Mouse (Mus musculus): ENCODE results near the gene Prrc2a. TPM values are rescaled to one million over a fixed set of nuclear protein-coding genes. Genes with fewer than 3 reads are reported as not detected.

Prrc2a gene
- total RNA-seq, 2 experiments from 2014 or later, result 248 to 251 TPM

GRCm38 (mm10) chr17:35162121-35162520 is 2.6 kb downstream of the Prrc2a start:
- no peak for DNase-seq

DNA sequence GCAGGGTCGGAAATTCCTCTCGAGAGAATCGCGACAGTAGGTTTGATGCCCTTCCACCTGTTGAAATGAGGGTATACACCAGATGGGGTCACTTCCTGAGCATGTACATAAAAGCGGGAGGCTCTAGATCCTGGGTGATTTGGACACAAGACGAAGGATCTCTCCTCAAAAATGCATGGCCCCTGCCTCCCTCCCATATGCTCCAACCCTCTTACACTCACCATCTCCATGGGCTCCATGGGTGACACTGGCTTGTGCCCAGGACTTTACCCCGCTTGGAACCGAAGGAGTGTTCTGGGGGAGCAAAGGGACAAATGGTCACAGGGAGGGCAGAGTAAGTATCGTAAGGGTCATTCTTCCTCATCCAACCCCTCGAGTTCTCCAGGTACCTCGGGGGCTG is 3.3 kb downstream of the Prrc2a start:
- no peak for DNase-seq

DNA sequence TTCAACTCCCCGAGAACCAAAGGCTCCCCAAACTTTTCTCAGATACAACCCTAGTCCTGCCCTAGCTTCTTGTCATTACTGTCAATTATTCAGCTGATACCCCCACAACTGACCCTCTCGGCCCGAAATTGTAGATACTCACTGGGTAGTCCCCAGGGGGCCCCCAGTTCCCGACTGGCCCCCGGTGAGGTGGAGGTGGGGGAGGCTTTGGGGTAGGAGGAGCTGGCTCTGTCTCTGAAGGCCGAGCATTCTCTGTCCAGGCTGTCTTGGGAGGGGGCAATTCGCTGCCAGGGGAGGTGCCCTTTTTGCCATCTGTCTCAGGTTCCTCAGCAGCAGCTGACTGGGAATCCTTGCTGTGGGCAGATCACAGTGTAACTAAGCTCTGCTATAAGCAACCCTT is 5.1 kb downstream of the Prrc2a start:
- no peak for DNase-seq

- DNase-seq, result no peak
These were observed 5.7 kb downstream of the Prrc2a start for GRCm38 (mm10) chr17:35158850-35159593.

DNA sequence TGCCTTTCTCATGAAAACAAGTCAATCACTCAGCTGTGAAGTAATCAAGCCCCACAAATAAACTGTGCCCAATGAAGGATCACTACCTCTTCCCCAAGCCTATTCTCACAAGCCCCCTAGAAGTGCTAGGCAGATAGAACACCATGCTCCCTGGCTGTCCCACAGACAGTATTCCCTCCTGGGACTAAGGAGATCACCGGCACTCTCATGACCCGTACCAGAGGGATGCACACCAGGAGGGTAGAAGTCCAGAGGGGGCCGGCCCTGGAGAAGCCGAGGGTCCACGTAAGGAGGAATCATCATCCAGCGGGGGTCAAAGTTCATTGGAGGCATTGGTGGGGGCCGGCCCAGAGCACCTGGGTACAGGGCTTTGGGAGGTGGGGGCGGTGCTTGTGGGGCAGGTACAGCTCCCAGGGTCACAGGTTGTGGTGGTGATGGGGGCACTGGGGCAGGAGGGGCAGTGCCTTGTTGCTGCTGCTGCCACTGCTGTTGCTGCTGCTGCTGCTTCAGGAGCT is 7.0 kb downstream of the Prrc2a start:
- no peak for DNase-seq

DNA sequence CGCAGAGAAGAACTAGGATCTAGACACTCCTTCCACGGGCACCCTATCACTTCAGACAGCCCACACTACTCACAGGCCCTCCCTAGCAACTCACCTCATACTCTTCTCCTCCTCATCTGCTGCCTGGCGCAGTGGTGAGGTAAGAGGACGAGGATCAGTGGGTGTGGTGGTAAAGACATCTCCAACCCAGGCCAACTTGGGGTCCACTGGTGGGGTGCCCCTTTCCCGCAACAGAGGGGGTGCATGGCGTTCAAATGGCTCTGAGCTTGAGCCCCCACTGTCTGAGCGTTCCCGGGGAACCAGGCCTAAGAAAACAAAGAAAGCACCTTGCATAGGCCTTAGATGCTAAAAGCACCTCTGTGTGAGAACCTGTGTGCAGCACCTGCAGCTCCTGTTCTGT is 7.4 kb downstream of the Prrc2a start:
- no peak for DNase-seq

DNA sequence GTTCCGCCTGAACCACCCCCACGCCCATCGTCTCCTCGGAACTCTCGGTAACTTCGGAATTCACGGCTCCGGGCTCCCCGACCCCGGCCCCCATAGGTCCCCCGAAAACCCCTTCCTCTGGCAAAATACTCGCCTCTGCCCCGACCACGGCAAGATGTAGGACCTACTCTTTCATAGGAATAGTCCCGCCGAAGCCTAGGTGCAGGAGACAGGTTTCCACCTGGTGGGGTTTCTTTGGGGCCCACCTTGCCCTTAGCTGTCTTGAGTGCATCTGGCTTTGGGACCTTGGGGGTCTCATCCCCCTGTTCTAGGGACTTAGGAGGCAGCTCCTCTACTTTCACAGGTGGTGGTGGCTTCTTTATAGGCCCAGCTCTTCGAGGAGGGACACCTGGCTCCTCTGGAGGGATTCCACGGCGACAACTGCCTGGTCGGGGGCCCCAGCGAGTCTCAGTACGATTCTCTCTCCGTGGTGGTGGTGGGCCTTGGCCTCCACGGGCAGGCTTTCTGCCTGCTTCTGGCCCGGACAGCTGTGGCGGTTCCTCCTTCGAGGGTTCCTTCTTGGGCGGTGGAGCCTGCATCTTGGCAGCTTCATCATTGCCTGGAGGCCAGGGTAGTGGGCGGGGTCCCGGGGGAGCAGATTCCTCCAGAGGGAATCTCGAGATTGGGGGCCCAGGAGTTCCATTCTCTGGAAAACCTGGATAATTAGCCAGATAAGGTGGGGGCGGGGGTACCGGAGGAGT is 8.1 kb downstream of the Prrc2a start:
- no peak for DNase-seq

- DNase-seq, result no peak
These were observed 9.2 kb downstream of the Prrc2a start for GRCm38 (mm10) chr17:35155451-35155850.

DNA sequence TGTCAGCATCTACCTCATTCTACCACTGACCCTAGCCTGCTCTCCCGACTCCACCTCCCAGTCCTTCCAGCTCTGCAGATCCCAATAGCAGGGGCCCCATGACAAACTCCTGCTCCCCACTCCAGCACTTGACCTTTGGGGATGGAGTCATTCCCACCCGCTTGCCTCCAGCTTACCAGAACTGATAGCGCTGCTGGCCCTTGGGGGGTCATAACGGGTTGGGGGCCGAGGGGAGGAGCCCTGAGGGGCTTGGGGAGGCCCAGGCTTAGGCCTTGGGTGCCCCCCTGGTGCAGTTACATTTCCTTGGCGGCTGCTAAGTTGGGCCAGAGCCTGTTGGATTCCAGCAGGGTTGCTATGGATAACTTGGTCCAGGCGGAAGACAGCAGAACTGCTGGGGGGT is 10.1 kb downstream of the Prrc2a start:
- no peak for DNase-seq

GRCm38 (mm10) chr17:35153931-35154330 is 10.8 kb downstream of the Prrc2a start:
- no peak for DNase-seq

- DNase-seq, result no peak
These were observed 11.6 kb downstream of the Prrc2a start for GRCm38 (mm10) chr17:35153077-35153476.

- no peak for DNase-seq
These were observed 12.6 kb downstream of the Prrc2a start for GRCm38 (mm10) chr17:35152121-35152520.

- no peak for DNase-seq
These were observed 16.6 kb downstream of the Prrc2a start for GRCm38 (mm10) chr17:35147922-35148639.

DNA sequence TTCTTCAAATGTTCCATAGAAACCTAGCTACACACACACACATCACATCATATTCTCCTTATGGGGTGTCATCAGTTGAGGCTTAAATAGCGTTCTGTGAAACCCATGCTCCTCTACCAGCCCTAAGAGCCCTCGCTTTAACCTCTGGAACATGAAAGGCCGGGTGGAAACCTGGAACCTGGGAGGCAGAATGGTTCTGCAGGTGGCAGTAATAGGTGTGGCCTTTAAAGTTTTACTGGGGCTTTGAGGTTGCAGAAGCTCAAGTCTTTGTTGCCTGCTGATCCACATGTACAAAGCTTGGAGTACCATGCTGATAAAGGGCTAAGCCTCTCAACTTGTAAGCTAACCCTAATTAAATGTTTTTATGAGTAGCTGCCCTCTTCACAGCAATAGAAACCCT is 17.3 kb downstream of the Prrc2a start:
- no peak for DNase-seq

DNA sequence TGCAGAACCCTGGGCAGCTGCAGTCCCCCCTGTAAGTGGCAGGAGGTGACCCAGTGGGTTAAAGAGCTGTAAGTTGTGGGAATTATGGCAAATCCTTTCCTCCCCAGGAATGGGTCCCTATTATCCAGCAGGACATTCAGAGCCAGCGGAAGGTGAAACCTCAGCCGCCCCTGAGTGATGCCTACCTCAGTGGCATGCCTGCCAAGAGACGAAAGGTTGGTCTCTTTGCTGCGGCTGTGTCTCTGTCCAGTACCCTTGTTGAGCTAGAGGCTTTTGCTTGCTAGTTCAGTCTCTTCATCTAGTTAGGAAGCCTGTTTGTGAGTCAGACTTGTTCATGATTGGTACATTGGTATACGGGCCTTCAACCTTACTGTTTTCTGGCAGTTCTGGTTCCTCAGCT is 18.6 kb downstream of the Prrc2a start:
- DNase-seq, result no peak

DNA sequence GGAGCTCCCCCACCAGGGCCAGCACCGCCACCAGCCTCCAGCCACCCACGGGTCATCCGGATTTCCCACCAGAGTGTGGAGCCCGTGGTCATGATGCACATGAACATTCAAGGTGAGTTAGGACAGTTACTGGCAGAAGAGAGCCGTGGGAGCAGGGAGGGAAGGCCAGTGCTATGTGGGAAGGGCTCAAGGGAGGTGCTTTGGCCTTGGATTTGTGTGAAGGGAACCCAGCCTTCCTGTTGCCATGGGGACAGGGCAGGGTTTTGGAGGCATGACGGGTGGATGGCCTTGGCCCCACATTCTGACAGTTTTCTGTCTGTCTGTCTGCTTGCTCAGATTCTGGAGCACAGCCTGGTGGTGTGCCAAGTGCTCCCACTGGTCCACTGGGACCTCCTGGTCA is 22.7 kb downstream of the Prrc2a start:
- no peak for DNase-seq

GRCm38 (mm10) chr17:35140490-35140996 is 24.2 kb downstream of the Prrc2a start:
- DNase-seq, result no peak

DNA sequence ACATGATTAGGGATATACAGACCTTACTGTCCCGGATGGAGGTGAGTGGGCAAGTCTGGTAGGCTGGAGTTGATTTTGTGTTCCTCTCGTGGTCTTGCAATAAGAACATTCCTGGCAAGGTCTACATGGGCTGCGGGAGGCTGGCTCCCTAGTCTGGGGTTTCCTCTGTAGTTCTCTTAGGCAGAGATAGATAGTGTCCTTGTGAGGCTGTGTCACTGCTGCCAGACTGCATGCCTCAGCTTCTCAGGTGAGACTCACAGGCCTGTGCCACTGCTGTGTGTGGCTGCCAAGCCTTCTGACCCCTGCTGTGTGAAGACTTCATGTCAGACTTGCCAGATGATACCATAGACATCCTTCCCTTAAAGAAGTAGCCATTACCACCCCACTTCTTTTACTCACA is 25.4 kb downstream of the Prrc2a start:
- no peak for DNase-seq

- DNase-seq, result no peak
These were observed 28.9 kb downstream of the Prrc2a start for GRCm38 (mm10) chr17:35135591-35136320.

GRCm38 (mm10) chr17:35134801-35135590 is 29.7 kb downstream of the Prrc2a start, which contains the start of gene Bag6:
Gene Bag6 (plus strand): TSS chr17:35135178.
- peak; percentile 95 for DNase-seq

GRCm38 (mm10) chr17:35133517-35133916 is 31.2 kb downstream of the Prrc2a start:
- no peak for DNase-seq
